Mouse (Mus musculus): ENCODE results near the gene Cmya5. TPM values are rescaled to one million over a fixed set of nuclear protein-coding genes. Genes with fewer than 3 reads are reported as not detected.

The Cmya5 gene
- polyA plus RNA-seq, 1 experiment: 1.5 TPM

DNA sequence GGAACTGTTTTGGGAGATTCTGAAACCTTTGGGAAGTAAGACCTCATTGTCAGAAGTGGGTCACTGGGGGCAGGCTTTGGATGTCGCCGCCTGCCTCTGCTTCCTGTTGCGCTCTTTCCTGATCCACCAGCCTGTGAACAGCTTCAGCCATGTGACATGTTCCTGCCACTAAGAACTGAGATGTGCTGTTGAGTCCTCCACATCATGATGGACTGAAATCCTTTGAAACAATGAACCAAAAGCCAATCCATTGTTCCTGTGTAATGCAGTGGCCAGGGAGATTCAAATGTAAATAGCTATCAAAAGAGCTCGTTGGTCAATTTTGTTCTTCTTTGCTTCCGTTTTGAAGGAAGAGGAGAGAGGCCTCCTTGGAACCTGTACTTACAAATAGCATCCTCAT is 151.7 kb downstream of the Cmya5 start:
- Histone ChIP-seq H3K36me3 (ENCODE audit: control insufficient read depth, insufficient read depth, low read length) (no peaks in the 10 kb centered on the region), H3K27ac (ENCODE audit: control insufficient read depth, insufficient read depth, low read length) (no peak overlapping the region), H3K4me3 (ENCODE audit: control insufficient read depth, insufficient read depth, low read length) (no peak overlapping the region), H3K27me3 (ENCODE audit: control insufficient read depth, insufficient read depth, low read length) (no peaks in the 10 kb centered on the region), H3K4me1 (replicated peaks; ENCODE audit: control insufficient read depth, insufficient read depth, low read length) (no peaks in the 10 kb centered on the region)
- TF ChIP-seq CTCF (IDR thresholded peaks at IDR 0.05; ENCODE audit: borderline replicate concordance, control insufficient read depth, extremely low read depth, insufficient read depth, low read length, poor library complexity) (no peak), POLR2A (IDR thresholded peaks at IDR 0.05; ENCODE audit: control insufficient read depth, extremely low read depth, insufficient read depth, low read length, poor library complexity) (no peak)
- WGBS: 95% methylated on average over 5 of the region's 5 CpGs
- no peak for DNase-seq

Other genes starting within 250 kb of the Cmya5 start
- gene Tent2, start 47.7 kb upstream of the Cmya5 start, polyA plus RNA-seq (2012; rRNA removed): 29.2 and 29.7 TPM in 2 replicates
- 2.5 and 3.5 TPM in 2 replicates for gene Homer1, start 154.9 kb upstream of the Cmya5 start, polyA plus RNA-seq (2012; rRNA removed)